Mouse (Mus musculus) liver, adult 2 months (tissue): ENCODE measurements around the gene Eif2b5. TPM values are rescaled to one million over a fixed set of nuclear protein-coding genes. Genes with fewer than 3 reads are reported as not detected.

ENCODE experiments used
- DNase-seq: peaks from one replicate; pipeline ENCODE4 v3.0.0-alpha.2; 2011; ENCODE audit warnings: low read depth, low spot score; ENCODE audit errors: extremely low read depth
- H3K27ac ChIP-seq: fragments of 200-500 bp; replicated peaks from 2 replicates; pipeline ENCODE4 v1.5.1; 2012; ENCODE audit warnings: low read depth, mild to moderate bottlenecking, control low read depth, inconsistent platforms, low read length; ENCODE audit not compliant: insufficient read depth
- H3K27me3 ChIP-seq: fragments of 200-500 bp; 2 replicates; pipeline ENCODE4 v1.6.1; 2012; ENCODE audit warnings: mild to moderate bottlenecking, moderate library complexity, low read length, inconsistent platforms; ENCODE audit not compliant: control insufficient read depth, insufficient read depth
- H3K36me3 ChIP-seq: fragments of 200-500 bp; 2 replicates; pipeline ENCODE4 v1.6.1; 2012; ENCODE audit warnings: low read length, inconsistent platforms; ENCODE audit not compliant: control insufficient read depth, insufficient read depth
- H3K4me1 ChIP-seq: fragments of 200-500 bp; 2 replicates; pipeline ENCODE4 v1.6.1; 2011; ENCODE audit warnings: low read length; ENCODE audit not compliant: control insufficient read depth, insufficient read depth
- H3K4me3 ChIP-seq: fragments of 200-500 bp; 2 replicates; pipeline ENCODE4 v1.5.1; 2011; ENCODE audit warnings: low read depth, mild to moderate bottlenecking, control low read depth, low read length, moderate library complexity; ENCODE audit not compliant: insufficient read depth
- H3K79me2 ChIP-seq: fragments of 200-500 bp; 2 replicates; pipeline ENCODE4 v1.6.1; 2012; ENCODE audit warnings: inconsistent platforms, mild to moderate bottlenecking, low read length, moderate library complexity; ENCODE audit not compliant: control insufficient read depth, insufficient read depth
- H3K9ac ChIP-seq: fragments of 200-500 bp; 2 replicates; pipeline ENCODE4 v1.6.1; 2012; ENCODE audit warnings: low read depth, mild to moderate bottlenecking, control low read depth, inconsistent platforms, low read length
- CTCF ChIP-seq: fragments of 200-500 bp; IDR thresholded peaks from 2 replicates; pipeline ENCODE4 v1.5.1; 2011; ENCODE audit warnings: low read depth, low read length, control low read depth
- POLR2A ChIP-seq: fragments of 200-500 bp; IDR thresholded peaks from 2 replicates; pipeline ENCODE4 v1.6.1; 2011; ENCODE audit warnings: low read length, control low read depth; ENCODE audit not compliant: insufficient read depth; ENCODE audit errors: extremely low read depth
- WGBS: fragments of 180-500 bp; shearing (Covaris S2); methylation state at CpG from one replicate; pipeline ENCODE4 v1.1.7; 2018; 5-methylcytosine and 5-hydroxymethylcytosine counted together
- polyA plus RNA-seq: library from polyadenylated mRNA; depleted of rRNA; stranded (reverse); fragments of >200 nt; gene quantifications from 2 replicates; pipeline ENCODE4 v1.2.3, GENCODE M21; 2012
- total RNA-seq: library from RNA; depleted of rRNA; stranded (reverse); fragments of >200 nt; gene quantifications from 2 replicates; pipeline ENCODE4 v1.2.3, GENCODE M21; 2014

Eif2b5 gene
- total and polyA plus RNA-seq, 2 experiments: 19.3 to 38.1 TPM

DNA sequence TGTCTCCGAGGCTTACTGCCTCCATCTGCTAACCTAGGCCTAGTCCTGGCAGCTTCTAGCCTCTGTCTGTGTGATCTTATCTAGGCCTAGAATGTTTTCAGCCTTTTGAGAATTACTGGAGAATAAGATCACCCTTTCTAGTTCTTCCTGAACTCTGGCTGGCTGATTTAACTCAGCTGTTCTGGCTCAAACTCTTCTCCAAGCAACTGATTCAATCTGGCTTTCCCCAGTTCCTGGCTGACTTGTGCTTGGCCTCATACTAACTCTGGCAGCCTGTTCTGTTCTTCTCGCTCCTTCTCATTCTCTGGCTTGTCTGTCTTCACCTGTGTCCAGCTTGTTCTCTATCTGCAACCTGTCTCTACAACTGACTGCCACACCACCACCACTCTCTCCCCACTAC, 7.3 kb upstream of the Eif2b5 start:
- Histone ChIP-seq H3K4me1 (no peaks in the 10 kb centered on the region), H3K79me2 (no peaks in the 10 kb centered on the region), H3K4me3 (no peak overlapping the region), H3K9ac (no peak overlapping the region), H3K36me3 (no peaks in the 10 kb centered on the region), H3K27ac (no peak overlapping the region), H3K27me3 (no peaks in the 10 kb centered on the region)
- DNase-seq: no peak
- WGBS: 70% methylated on average over 2 of the region's 2 CpGs
- TF ChIP-seq CTCF (no peak), POLR2A (no peak)

- Histone ChIP-seq H3K27ac (no peak overlapping the region), H3K9ac (no peak overlapping the region), H3K27me3 (no peaks in the 10 kb centered on the region), H3K79me2 (no peaks in the 10 kb centered on the region), H3K36me3 (no peaks in the 10 kb centered on the region), H3K4me3 (no peak overlapping the region), H3K4me1 (peaks cover 2% of the 10 kb centered on the region)
- TF ChIP-seq CTCF: no peak
- no peak for TF ChIP-seq POLR2A
- WGBS: 64% methylated on average over 2 of the region's 2 CpGs
- no peak for DNase-seq
These were observed 5.2 kb upstream of the Eif2b5 start for GRCm38 (mm10) chr16:20493452-20493851.

DNA sequence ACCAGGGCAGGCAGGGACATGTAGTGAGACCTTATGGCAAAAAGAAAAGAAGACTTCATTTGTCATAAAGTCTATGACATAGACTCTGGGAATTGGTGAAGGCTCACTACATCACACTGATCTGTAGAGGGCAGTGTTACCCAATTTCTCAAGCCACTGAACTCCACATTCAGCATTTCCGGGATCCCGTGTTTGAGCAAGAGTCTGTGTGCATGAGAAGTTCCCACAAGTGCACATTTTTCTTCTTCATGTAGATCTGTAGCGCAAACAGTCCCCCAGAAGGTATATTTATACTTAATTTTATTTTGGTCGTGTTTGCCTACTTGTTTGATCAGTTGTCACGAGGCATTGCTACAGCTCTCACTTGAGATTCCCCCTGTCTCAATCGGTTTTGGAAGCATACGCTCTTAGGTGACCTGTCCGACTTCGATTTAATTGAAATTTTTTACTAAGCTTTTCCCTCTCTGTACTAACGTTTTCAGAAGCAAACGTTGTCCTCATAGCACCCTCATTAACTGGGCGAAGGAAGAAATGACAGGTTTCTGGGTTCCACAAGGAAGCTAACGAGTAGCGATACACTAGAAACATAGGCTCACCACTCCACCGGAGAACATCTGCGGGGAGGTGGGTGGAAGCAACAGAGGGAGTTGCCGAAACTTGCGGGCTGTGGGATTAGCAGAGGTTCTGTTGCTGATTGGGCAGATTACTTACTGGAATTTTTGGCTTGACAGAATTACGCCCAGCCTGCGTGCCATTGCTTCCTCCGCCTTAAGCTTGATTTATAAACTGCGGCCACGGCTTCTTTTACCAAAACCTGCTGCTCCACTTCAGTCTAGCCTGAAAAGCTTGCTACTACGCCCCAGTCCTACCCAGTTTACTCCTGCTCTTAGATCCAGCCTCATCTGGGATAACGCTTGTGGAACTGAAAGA, 1.7 kb upstream of the Eif2b5 start:
- Histone ChIP-seq H3K79me2 (0 out of 2 replicates have a peak, but pooled peaks cover 3% of the 10 kb centered on the region), H3K36me3 (peaks cover 7% of the 10 kb centered on the region), H3K4me1 (peaks cover 2% of the 10 kb centered on the region), H3K27ac (0 out of 2 replicates have a peak overlapping the region, but pooled peaks have one; percentile 1), H3K4me3 (peak overlapping the region; percentile 6), H3K9ac (peak overlapping the region; percentile 51), H3K27me3 (no peaks in the 10 kb centered on the region)
- peak; percentile 83 for DNase-seq
- 18% methylated on average over 25 of the region's 25 CpGs for WGBS
- no peak for TF ChIP-seq POLR2A
- peak; percentile 35 for TF ChIP-seq CTCF

DNA sequence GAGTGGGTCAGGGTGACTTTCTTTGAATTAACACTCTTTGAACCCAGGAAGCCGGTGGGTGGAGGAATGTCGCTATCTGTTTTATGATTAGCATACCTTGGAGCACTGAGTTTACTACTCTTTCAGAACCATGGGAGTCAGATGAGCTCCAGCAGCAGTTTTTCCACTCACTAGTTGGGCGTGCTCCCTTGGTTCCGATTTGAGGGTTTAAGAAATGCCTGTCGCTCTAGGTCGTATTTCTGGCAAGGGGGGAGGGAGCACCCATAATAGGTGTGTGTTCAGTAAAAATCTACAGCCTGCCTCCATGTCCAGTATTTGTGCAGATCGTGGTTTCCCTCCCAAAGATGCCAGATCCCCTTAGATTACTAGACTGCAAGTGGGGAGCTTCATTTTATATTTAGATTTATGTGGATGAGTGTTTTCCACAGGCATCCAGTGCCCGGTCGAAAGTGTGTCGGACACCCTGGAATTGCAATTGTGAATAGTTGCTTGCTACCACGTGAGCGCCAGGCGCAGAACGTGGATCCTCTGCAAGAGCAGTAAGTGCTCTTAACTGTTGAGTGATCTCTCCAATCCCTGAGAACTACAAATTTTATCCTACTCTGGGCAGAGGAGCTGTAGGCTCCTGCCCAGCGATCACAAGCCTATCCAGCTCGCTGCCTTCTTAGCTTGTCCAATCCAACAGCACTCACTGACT, 489 bp upstream of the Eif2b5 start:
- DNase-seq: no peak
- Histone ChIP-seq H3K4me1 (peaks cover 2% of the 10 kb centered on the region), H3K27ac (peak overlapping the region; percentile 26), H3K4me3 (peak overlapping the region; percentile 83), H3K27me3 (no peaks in the 10 kb centered on the region), H3K9ac (0 out of 2 replicates have a peak overlapping the region, but pooled peaks have one; percentile 15), H3K36me3 (peaks cover 17% of the 10 kb centered on the region), H3K79me2 (0 out of 2 replicates have a peak, but pooled peaks cover 3% of the 10 kb centered on the region)
- TF ChIP-seq CTCF (no peak), POLR2A (no peak)
- WGBS: 10% methylated on average over 16 of the region's 16 CpGs

GRCm38 (mm10) chr16:20506000-20506399, 7.4 kb downstream of the Eif2b5 start:
- no peaks in the 10 kb centered on the region for H3K79me2 ChIP-seq
- H3K4me1 ChIP-seq: no peaks in the 10 kb centered on the region
- DNase-seq: no peak
- TF ChIP-seq CTCF: no peak
- no peak for TF ChIP-seq POLR2A
- H3K36me3 ChIP-seq: peaks cover 58% of the 10 kb centered on the region
- H3K27me3 ChIP-seq: no peaks in the 10 kb centered on the region
- WGBS: 84% methylated on average over 8 of the region's 8 CpGs
- no peak overlapping the region for H3K27ac ChIP-seq
- no peak overlapping the region for H3K4me3 ChIP-seq
- H3K9ac ChIP-seq: no peak overlapping the region
